Mouse (Mus musculus) forebrain, embryonic 13.5 days (tissue): Measurements from ENCODE around the gene Traf3ip2. TPM values are rescaled to one million over a fixed set of nuclear protein-coding genes. Genes with fewer than 3 reads are reported as not detected.

Experiments
- ATAC-seq: fragments of 200-750 bp; cut with Nextera tagmentation; 2 replicates; pipeline ENCODE4 v1.8.0; 2017
- H3K27ac ChIP-seq: fragments of 300-500 bp; sonication (generic); 2 replicates; pipeline ENCODE4 v1.5.1; 2015; ENCODE audit warnings: inconsistent platforms, mild to moderate bottlenecking, moderate library complexity
- H3K27me3 ChIP-seq: fragments of 300-500 bp; sonication (generic); 2 replicates; pipeline ENCODE4 v1.6.1; 2015; ENCODE audit warnings: mild to moderate bottlenecking, inconsistent platforms
- H3K36me3 ChIP-seq: fragments of 300-500 bp; sonication (generic); 2 replicates; pipeline ENCODE4 v1.6.1; 2015; ENCODE audit warnings: mild to moderate bottlenecking, inconsistent platforms; ENCODE audit not compliant: poor library complexity, severe bottlenecking
- H3K4me1 ChIP-seq: fragments of 300-500 bp; sonication (generic); 2 replicates; pipeline ENCODE4 v1.6.1; 2015; ENCODE audit warnings: inconsistent platforms
- H3K4me2 ChIP-seq: fragments of 300-500 bp; sonication (generic); 2 replicates; pipeline ENCODE4 v1.6.1; 2015; ENCODE audit warnings: inconsistent platforms, mild to moderate bottlenecking, moderate library complexity
- H3K4me3 ChIP-seq: fragments of 300-500 bp; sonication (generic); 2 replicates; pipeline ENCODE4 v1.5.1; 2015; ENCODE audit warnings: mild to moderate bottlenecking, inconsistent platforms
- H3K9ac ChIP-seq: fragments of 300-500 bp; sonication (generic); 2 replicates; pipeline ENCODE4 v1.6.1; 2015; ENCODE audit warnings: mild to moderate bottlenecking, inconsistent platforms
- H3K9me3 ChIP-seq: fragments of 300-500 bp; sonication (generic); replicated peaks from 2 replicates; pipeline ENCODE4 v1.6.1; 2016; ENCODE audit warnings: inconsistent platforms
- WGBS: fragments of 180-500 bp; shearing (Covaris S2); methylation state at CpG from one replicate; pipeline ENCODE4 v1.1.7; 2015; 5-methylcytosine and 5-hydroxymethylcytosine counted together
- polyA plus RNA-seq: library from polyadenylated mRNA; unstranded; fragments of >200 nt; fragmentation: Nextera tagmentation; extraction: Ambion mirVana; gene quantifications from 2 replicates; pipeline ENCODE4 v1.2.1, GENCODE M21; 2015

The Traf3ip2 gene
- polyA plus RNA-seq, 1 experiment from 2014 or later: 4.6 TPM

GRCm38 (mm10) chr10:39624837-39625625, 12.3 kb downstream of the Traf3ip2 start:
- Histone ChIP-seq H3K36me3 (peaks cover 15% of the 10 kb centered on the region), H3K4me2 (no peak overlapping the region), H3K4me1 (peaks cover 28% of the 10 kb centered on the region), H3K27me3 (no peaks in the 10 kb centered on the region), H3K27ac (no peak overlapping the region; the same call in 1 of the 2 replicates), H3K4me3 (no peak overlapping the region), H3K9ac (no peak overlapping the region), H3K9me3 (no peaks in the 10 kb centered on the region)
- ATAC-seq: no peak
- 50% methylated on average over 12 of the region's 12 CpGs for WGBS

- no peak overlapping the region for H3K9ac ChIP-seq
- no peaks in the 10 kb centered on the region for H3K27me3 ChIP-seq
- no peak overlapping the region for H3K4me3 ChIP-seq
- H3K4me1 ChIP-seq: peaks cover 35% of the 10 kb centered on the region
- 88% methylated on average over 11 of the region's 11 CpGs for WGBS
- peaks cover 15% of the 10 kb centered on the region for H3K36me3 ChIP-seq
- no peak overlapping the region for H3K27ac ChIP-seq
- H3K4me2 ChIP-seq: no peak overlapping the region
- no peaks in the 10 kb centered on the region for H3K9me3 ChIP-seq
- no peak for ATAC-seq
Measured at GRCm38 (mm10) chr10:39625626-39626260, 13.0 kb downstream of the Traf3ip2 start.

- peaks cover 41% of the 10 kb centered on the region for H3K4me1 ChIP-seq
- H3K4me2 ChIP-seq: no peak overlapping the region
- H3K4me3 ChIP-seq: no peak overlapping the region
- H3K9me3 ChIP-seq: no peaks in the 10 kb centered on the region
- 92% methylated on average over 12 of the region's 12 CpGs for WGBS
- H3K27me3 ChIP-seq: no peaks in the 10 kb centered on the region
- H3K27ac ChIP-seq: no peak overlapping the region
- ATAC-seq: no peak
- H3K36me3 ChIP-seq: peaks cover 11% of the 10 kb centered on the region; the same call in 1 of the 2 replicates
- no peak overlapping the region for H3K9ac ChIP-seq
Measured at GRCm38 (mm10) chr10:39626376-39626775, 13.6 kb downstream of the Traf3ip2 start.

GRCm38 (mm10) chr10:39628799-39629517, 16.2 kb downstream of the Traf3ip2 start:
- H3K9me3 ChIP-seq: no peaks in the 10 kb centered on the region
- H3K36me3 ChIP-seq: no peaks in the 10 kb centered on the region
- H3K27me3 ChIP-seq: no peaks in the 10 kb centered on the region
- no peak for ATAC-seq
- no peak overlapping the region; the same call in 1 of the 2 replicates for H3K27ac ChIP-seq
- no peak overlapping the region for H3K4me2 ChIP-seq
- no peak overlapping the region for H3K4me3 ChIP-seq
- H3K4me1 ChIP-seq: peaks cover 50% of the 10 kb centered on the region
- no peak overlapping the region for H3K9ac ChIP-seq
- WGBS: 32% methylated on average over 10 of the region's 10 CpGs

- Histone ChIP-seq H3K27me3 (no peaks in the 10 kb centered on the region), H3K27ac (peak overlapping the region; percentile 32; the same call in 1 of the 2 replicates), H3K9me3 (no peaks in the 10 kb centered on the region), H3K9ac (no peak overlapping the region), H3K36me3 (peaks cover 6% of the 10 kb centered on the region; the same call in 1 of the 2 replicates), H3K4me1 (peaks cover 41% of the 10 kb centered on the region), H3K4me3 (no peak overlapping the region), H3K4me2 (no peak overlapping the region)
- 61% methylated on average over 18 of the region's 18 CpGs for WGBS
- peak; percentile 64; the same call in 1 of the 2 replicates for ATAC-seq
Measured at GRCm38 (mm10) chr10:39629746-39630552, 17.2 kb downstream of the Traf3ip2 start.

GRCm38 (mm10) chr10:39630811-39631210, 18.1 kb downstream of the Traf3ip2 start:
- H3K9ac ChIP-seq: no peak overlapping the region
- WGBS: 53% methylated on average over 6 of the region's 6 CpGs
- no peak overlapping the region for H3K4me3 ChIP-seq
- H3K9me3 ChIP-seq: no peaks in the 10 kb centered on the region
- H3K36me3 ChIP-seq: peaks cover 7% of the 10 kb centered on the region; the same call in 1 of the 2 replicates
- H3K27ac ChIP-seq: peak overlapping the region; percentile 28; the same call in 1 of the 2 replicates
- 0 out of 2 replicates have a peak, but pooled peaks have one; percentile 19 for ATAC-seq
- H3K4me2 ChIP-seq: no peak overlapping the region
- H3K27me3 ChIP-seq: no peaks in the 10 kb centered on the region
- H3K4me1 ChIP-seq: peaks cover 37% of the 10 kb centered on the region

GRCm38 (mm10) chr10:39631627-39632026, 18.9 kb downstream of the Traf3ip2 start:
- peak; percentile 28; the same call in 1 of the 2 replicates for ATAC-seq
- Histone ChIP-seq H3K27me3 (no peaks in the 10 kb centered on the region), H3K27ac (peak overlapping the region; percentile 26; the same call in 1 of the 2 replicates), H3K9me3 (no peaks in the 10 kb centered on the region), H3K4me1 (peaks cover 37% of the 10 kb centered on the region), H3K36me3 (peaks cover 9% of the 10 kb centered on the region; the same call in 1 of the 2 replicates), H3K4me3 (no peak overlapping the region), H3K4me2 (no peak overlapping the region), H3K9ac (no peak overlapping the region)
- whole genome bisulfite sequencing: 37% methylated on average over 14 of the region's 14 CpGs

- H3K4me1 ChIP-seq: peaks cover 37% of the 10 kb centered on the region
- H3K4me2 ChIP-seq: no peak overlapping the region
- H3K36me3 ChIP-seq: peaks cover 17% of the 10 kb centered on the region
- WGBS: 84% methylated on average over 6 of the region's 6 CpGs
- H3K4me3 ChIP-seq: no peak overlapping the region
- H3K9ac ChIP-seq: no peak overlapping the region
- H3K9me3 ChIP-seq: no peaks in the 10 kb centered on the region
- H3K27ac ChIP-seq: no peak overlapping the region
- ATAC-seq: no peak
- H3K27me3 ChIP-seq: no peaks in the 10 kb centered on the region
Measured at GRCm38 (mm10) chr10:39633379-39633778, 20.6 kb downstream of the Traf3ip2 start.

- Histone ChIP-seq H3K36me3 (peaks cover 21% of the 10 kb centered on the region), H3K4me1 (peaks cover 32% of the 10 kb centered on the region), H3K4me3 (no peak overlapping the region), H3K27me3 (no peaks in the 10 kb centered on the region), H3K9me3 (no peaks in the 10 kb centered on the region), H3K4me2 (no peak overlapping the region), H3K9ac (no peak overlapping the region), H3K27ac (no peak overlapping the region)
- WGBS: 89% methylated on average over 13 of the region's 13 CpGs
- no peak for ATAC-seq
Measured at GRCm38 (mm10) chr10:39634423-39635101, 21.8 kb downstream of the Traf3ip2 start.

- H3K4me2 ChIP-seq: no peak overlapping the region
- no peak for ATAC-seq
- 49% methylated on average over 3 of the region's 3 CpGs for WGBS
- H3K27ac ChIP-seq: no peak overlapping the region
- peaks cover 10% of the 10 kb centered on the region for H3K4me1 ChIP-seq
- no peak overlapping the region for H3K4me3 ChIP-seq
- H3K9ac ChIP-seq: no peak overlapping the region
- H3K36me3 ChIP-seq: peaks cover 21% of the 10 kb centered on the region
- no peaks in the 10 kb centered on the region for H3K27me3 ChIP-seq
- no peaks in the 10 kb centered on the region for H3K9me3 ChIP-seq
Measured at GRCm38 (mm10) chr10:39638862-39639261, 26.1 kb downstream of the Traf3ip2 start.

GRCm38 (mm10) chr10:39639783-39640182, 27.0 kb downstream of the Traf3ip2 start:
- Histone ChIP-seq H3K27ac (no peak overlapping the region), H3K9ac (no peak overlapping the region), H3K36me3 (peaks cover 16% of the 10 kb centered on the region), H3K4me3 (no peak overlapping the region), H3K9me3 (no peaks in the 10 kb centered on the region), H3K27me3 (no peaks in the 10 kb centered on the region), H3K4me2 (no peak overlapping the region), H3K4me1 (peaks cover 10% of the 10 kb centered on the region)
- WGBS: 91% methylated on average over 5 of the region's 5 CpGs
- no peak for ATAC-seq
